27 mouse cellular contexts compared by ENCODE assay signal in the genomic region with DNA sequence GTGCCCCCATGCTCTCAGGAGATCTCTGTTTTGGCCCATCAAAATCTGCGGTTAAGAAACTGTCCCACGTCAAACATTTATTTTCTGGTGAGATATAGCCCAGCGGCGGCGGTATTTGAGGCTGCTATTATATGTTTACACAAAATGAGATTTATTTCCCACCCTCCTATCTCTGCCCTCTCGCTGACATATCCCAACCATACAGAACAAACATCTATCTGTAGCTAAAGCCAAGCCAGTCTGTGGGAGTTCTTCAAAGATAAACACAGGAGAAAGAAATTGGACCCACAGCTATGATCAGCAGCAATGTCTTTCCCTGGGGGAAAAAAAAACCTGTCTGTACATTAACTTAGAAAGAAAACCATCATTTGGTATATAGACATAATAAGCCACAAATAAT.
"Had no signal": no experiment of that assay in that cellular context is flagged by ENCODE, and none has a peak within 500 bp of the region (broad histone marks: within the 10 kb centered on the region; RNA-seq: fewer than 3 reads in every experiment).

No protein-coding gene starts in this region.

- H3K4me2 ChIP-seq: heart, embryonic 11.5 days; heart, embryonic 13.5 days; heart, embryonic 15.5 days; hindbrain, embryonic 12.5 days; hindbrain, embryonic 14.5 days; intestine, embryonic 15.5 days; limb, embryonic 12.5 days; liver, embryonic 11.5 days; liver, embryonic 13.5 days had no signal

- H3K27ac ChIP-seq: gastrocnemius, adult 2 months; heart, adult 2 months; heart, embryonic 13.5 days; heart, embryonic 15.5 days; hindbrain, embryonic 10.5 days; hindbrain, embryonic 12.5 days; hindbrain, embryonic 14.5 days; intestine, embryonic 15.5 days; kidney, postnatal 0 days; layer of hippocampus, adult 2 months; left cerebral cortex, adult 2 months; limb, embryonic 10.5 days; limb, embryonic 12.5 days; liver, embryonic 13.5 days had no signal

- ATAC-seq: forebrain, embryonic 16.5 days; hindbrain, embryonic 16.5 days; inflammation-experienced regulatory T-cells, adult 6 months; intestine, embryonic 15.5 days; intestine, postnatal 0 days had no signal

- H3K27me3 ChIP-seq: heart, embryonic 13.5 days; heart, embryonic 15.5 days; hindbrain, embryonic 12.5 days; intestine, embryonic 15.5 days; limb, embryonic 12.5 days; liver, embryonic 13.5 days had no signal

- DNase-seq: gastrocnemius, adult 2 months; gastrocnemius, postnatal 10 days; gastrocnemius, postnatal 25 days; heart, adult 2 months; heart, postnatal 4 days; kidney, adult 18-20 months; kidney, adult 8-10 months; kidney, postnatal 4 days; liver; liver, embryonic 13.5 days had no signal

- H3K9ac ChIP-seq: heart, embryonic 13.5 days; heart, embryonic 15.5 days; hindbrain, embryonic 12.5 days; hindbrain, embryonic 14.5 days; intestine, embryonic 15.5 days; limb, embryonic 12.5 days; liver, embryonic 13.5 days had no signal

- H3K4me3 ChIP-seq: gastrocnemius, adult 2 months; heart, adult 2 months; heart, embryonic 13.5 days; heart, embryonic 15.5 days; hindbrain, embryonic 10.5 days; hindbrain, embryonic 12.5 days; intestine, embryonic 15.5 days; layer of hippocampus, adult 2 months; left cerebral cortex, adult 2 months; limb, embryonic 10.5 days; limb, embryonic 12.5 days; liver, embryonic 13.5 days had no signal

- H3K9me3 ChIP-seq: heart, embryonic 13.5 days; heart, embryonic 15.5 days; hindbrain, embryonic 10.5 days; hindbrain, embryonic 12.5 days; intestine, embryonic 15.5 days; limb, embryonic 10.5 days; limb, embryonic 12.5 days; liver, embryonic 13.5 days had no signal

- H3K36me3 ChIP-seq: heart, embryonic 13.5 days; heart, embryonic 15.5 days; hindbrain, embryonic 10.5 days; hindbrain, embryonic 12.5 days; intestine, embryonic 15.5 days; limb, embryonic 10.5 days; limb, embryonic 12.5 days; liver, embryonic 13.5 days had no signal

- H3K4me1 ChIP-seq: heart, embryonic 15.5 days; hindbrain, embryonic 10.5 days; hindbrain, embryonic 12.5 days; liver, embryonic 13.5 days had no signal
